Comparison of ENCODE assay signal across 8 mouse cellular contexts in the genomic region with DNA sequence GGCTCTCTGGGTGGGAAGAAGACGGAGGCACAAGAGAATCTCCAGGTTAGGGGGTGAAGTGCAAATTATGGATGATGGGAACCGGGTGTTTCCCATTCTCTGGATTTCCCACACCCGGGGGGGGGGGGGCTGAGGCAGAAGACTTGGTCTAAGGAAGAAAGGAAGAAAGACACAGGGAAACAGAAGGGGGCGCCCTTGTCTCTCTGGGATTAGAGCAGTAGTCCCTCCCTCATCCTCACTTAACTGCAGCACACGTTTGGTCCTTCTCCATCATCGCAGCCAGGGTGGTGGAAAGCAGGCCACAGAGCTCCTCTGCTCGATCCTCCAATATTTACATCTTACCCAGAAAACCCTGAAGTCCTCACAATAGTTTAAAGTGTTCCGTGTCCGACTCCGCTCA. TPM values are rescaled to one million over a fixed set of nuclear protein-coding genes. Genes with fewer than 3 reads are reported as not detected.
DNase-seq lines count a peak whose midpoint lies in the region; ATAC-seq and TF ChIP-seq lines count a peak whose summit lies in the region.

No protein-coding gene starts in this region.

- no peak for TF ChIP-seq POLR2A in ES-Bruce4 (IDR thresholded peaks at IDR 0.05; ENCODE audit: insufficient read depth, low read length)
- no peak for TF ChIP-seq POLR2A in lung, adult 2 months (IDR thresholded peaks at IDR 0.05; ENCODE audit: borderline replicate concordance, extremely low read depth, low read depth, low read length)

- H3K36me3 ChIP-seq in ES-Bruce4 (ENCODE audit: control insufficient read depth, insufficient read depth, low read length, poor library complexity, severe bottlenecking): no peaks in the 10 kb centered on the region

- H3K27me3 ChIP-seq in ES-Bruce4 (ENCODE audit: control insufficient read depth, insufficient read depth, low read length, poor library complexity, severe bottlenecking): no peaks in the 10 kb centered on the region

- TF ChIP-seq EP300 in ES-Bruce4 (IDR thresholded peaks at IDR 0.05; ENCODE audit: insufficient read depth, low read depth, low read length): no peak

- no peak overlapping the region for H3K9ac ChIP-seq in ES-Bruce4 (ENCODE audit: low read depth, poor library complexity, severe bottlenecking)

- no peaks in the 10 kb centered on the region for H3K4me1 ChIP-seq in ES-Bruce4 (ENCODE audit: control insufficient read depth, insufficient read depth, low read length)
- no peaks in the 10 kb centered on the region; the same call in 1 of the 2 replicates for H3K4me1 ChIP-seq in lung, adult 2 months (ENCODE audit: control insufficient read depth, insufficient read depth, low read length)

- 33% methylated on average over 10 of the region's 10 CpGs for WGBS in lung, adult 2 months

- no peaks in the 10 kb centered on the region for H3K9me3 ChIP-seq in ES-Bruce4 (replicated peaks; ENCODE audit: control insufficient read depth, insufficient read depth, low read length, poor library complexity, severe bottlenecking)

- peak; percentile 40 for TF ChIP-seq CTCF in ES-Bruce4 (IDR thresholded peaks at IDR 0.05; ENCODE audit: low read depth, low read length)
- peak; percentile 81 for TF ChIP-seq CTCF in layer of hippocampus, adult 2 months (conservative IDR thresholded peaks at IDR 0.05)
- peak; percentile 49 for TF ChIP-seq CTCF in lung, adult 2 months (IDR thresholded peaks at IDR 0.05; ENCODE audit: insufficient read depth, low read length)

- no peak overlapping the region for H3K4me3 ChIP-seq in ES-Bruce4 (ENCODE audit: low read depth, low read length)
- no peak overlapping the region for H3K4me3 ChIP-seq in layer of hippocampus, adult 2 months
- H3K4me3 ChIP-seq in lung, adult 2 months (replicated peaks; ENCODE audit: extremely low read depth, low read depth, low read length): no peak overlapping the region

- peak; percentile 60 for DNase-seq in adipocyte (ENCODE audit: low spot score)
- DNase-seq in layer of hippocampus, adult 2 months (ENCODE audit: low spot score in 2 of 2): peak; percentile 75 to 81
- peak; percentile 69 for DNase-seq in lung, adult 2 months
- DNase-seq in right cerebral cortex, postnatal 36 days (ENCODE audit: low spot score in 2 of 2): peak; percentile 25 to 49

- no peak overlapping the region for H3K27ac ChIP-seq in ES-Bruce4 (ENCODE audit: insufficient read depth, low read length)
- H3K27ac ChIP-seq in layer of hippocampus, adult 2 months: no peak overlapping the region

- ATAC-seq in common myeloid progenitor, adult 5-6 weeks (replicated peaks; ENCODE audit: low read depth, poor library complexity, severe bottlenecking): peak; percentile 39; the same call in 1 of the 2 replicates
- ATAC-seq in granulocyte monocyte progenitor cell, adult 5-6 weeks (replicated peaks; ENCODE audit: poor library complexity, severe bottlenecking): peak; percentile 29; the same call in 1 of the 2 replicates
- ATAC-seq in monocyte, adult 5-6 weeks (replicated peaks; ENCODE audit: insufficient number of reproducible peaks, low FRiP score, low TSS enrichment, poor library complexity, severe bottlenecking): no peak

RNA-seq across cellular contexts. Expression of gene Tomm7, which starts 46.8 kb away (rescaled TPM):
- polyA plus RNA-seq in ES-Bruce4 (2011; ENCODE audit: insufficient read depth, insufficient read length, low read depth, missing spikeins): 101 and 113 TPM in 2 replicates
- total RNA-seq in common myeloid progenitor, adult 5-6 weeks (2017): 229 and 298 TPM in 2 replicates
- total RNA-seq in granulocyte monocyte progenitor cell, adult 5-6 weeks (2014; fragmentation: Nextera tagmentation): 111 and 165 TPM in 2 replicates
- 317 and 372 TPM in 2 replicates for total RNA-seq in granulocyte monocyte progenitor cell, adult 5-6 weeks (2017)
- total RNA-seq in layer of hippocampus, adult 2 months (2021): 10 to 100 TPM; 73.7 to 80.6 TPM
- 24.4 and 29.4 TPM in 2 replicates for polyA plus RNA-seq in lung, adult 2 months (2012; rRNA removed)
- 129 to 196 TPM (median 150 TPM) in 3 replicates for total RNA-seq in monocyte, adult 5-6 weeks (2017)
